Mouse (Mus musculus) myocyte (in vitro differentiated cells): ENCODE results near the gene Hoga1.

Experiments
- POLR2A ChIP-seq: IDR thresholded peaks from one replicate; pipeline ENCODE4 v1.6.1; 2011; ENCODE audit warnings: low read depth, mild to moderate bottlenecking, control low read depth, moderate library complexity; ENCODE audit not compliant: insufficient read length
- USF1 ChIP-seq: IDR thresholded peaks from one replicate; pipeline ENCODE4 v1.6.1; 2011; ENCODE audit warnings: low read depth, mild to moderate bottlenecking, control low read depth, moderate library complexity

- TF ChIP-seq POLR2A: no peak
- TF ChIP-seq USF1: no peak
Observed at GRCm38 (mm10) chr19:42004258-42004657, 41.2 kb upstream of the Hoga1 start.
